Mouse (Mus musculus) 416B (cell line): ENCODE measurements at regions not wholly inside any gene's neighbourhood (a gene's known extent, or its start where the extent isn't known, plus 50 kb on each side); places are given as distances from the start of the nearest gene placed in this dataset.
"Not testable (repeated sequence)": the region's sequence is repeated elsewhere in the genome, so short reads cannot be mapped to it uniquely, and the experiment has no call there.

Experiments used
- DNase-seq: peaks from one replicate; pipeline ENCODE4 v3.0.0; 2011; ENCODE audit warnings: low read depth

DNA sequence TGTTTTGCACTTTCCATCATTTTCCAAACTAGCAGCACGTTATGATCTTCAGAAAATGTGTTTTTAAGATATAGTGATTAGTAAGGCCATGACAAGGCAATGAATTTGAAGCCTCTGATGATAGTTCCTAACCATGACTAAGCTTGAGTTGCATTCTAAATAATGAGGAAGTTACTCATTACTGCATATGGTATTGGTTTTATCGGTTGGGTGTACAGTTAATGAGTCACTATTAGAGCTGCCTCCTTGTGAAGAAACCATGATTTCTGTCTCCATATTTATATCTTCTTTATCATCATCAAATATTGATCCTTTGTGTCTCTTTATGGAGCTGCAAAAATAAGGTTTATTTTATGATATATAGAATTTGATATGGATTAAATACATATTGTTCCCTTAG is 4763.5 kb upstream of the Gm7489 start:
- peak; percentile 68 for DNase-seq

DNA sequence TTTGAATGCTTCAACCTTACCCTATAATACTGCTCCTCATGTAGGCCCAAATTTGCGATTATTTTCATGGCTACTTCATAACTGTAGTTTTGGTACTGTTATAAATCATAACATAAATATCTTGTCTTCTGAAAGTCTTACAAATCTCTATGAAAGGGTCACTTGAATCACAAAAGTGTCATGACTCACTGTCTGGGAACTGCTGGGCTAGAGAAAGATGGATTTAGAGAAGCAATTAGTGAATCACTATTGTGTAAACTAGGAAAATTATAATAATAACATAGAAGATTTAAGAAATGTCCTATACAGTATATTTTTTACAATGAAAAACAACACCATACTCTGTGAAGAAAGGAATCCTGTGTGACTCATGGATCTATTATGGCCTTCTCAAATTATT is 4738.3 kb upstream of the Gm7489 start:
- DNase-seq = no peak

DNA sequence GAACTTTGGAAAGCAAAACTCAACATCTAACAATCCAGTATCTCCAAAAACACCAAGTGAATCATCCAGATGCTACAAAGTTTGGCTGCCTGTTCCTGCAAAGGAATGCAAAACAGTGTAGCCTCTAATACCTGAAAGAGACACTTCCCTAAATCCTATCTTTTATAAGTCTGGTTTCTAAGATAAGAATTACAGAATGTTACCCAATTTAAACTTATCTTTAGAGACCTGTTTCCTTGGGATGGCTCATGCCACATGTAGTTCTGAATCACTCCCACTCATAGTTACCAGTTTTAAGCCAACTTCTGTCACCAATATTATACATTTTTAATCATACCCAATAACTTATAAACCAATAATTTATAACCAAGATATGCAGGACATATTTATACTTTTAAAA is 4732.7 kb upstream of the Gm7489 start:
- DNase-seq = peak; percentile 3

DNA sequence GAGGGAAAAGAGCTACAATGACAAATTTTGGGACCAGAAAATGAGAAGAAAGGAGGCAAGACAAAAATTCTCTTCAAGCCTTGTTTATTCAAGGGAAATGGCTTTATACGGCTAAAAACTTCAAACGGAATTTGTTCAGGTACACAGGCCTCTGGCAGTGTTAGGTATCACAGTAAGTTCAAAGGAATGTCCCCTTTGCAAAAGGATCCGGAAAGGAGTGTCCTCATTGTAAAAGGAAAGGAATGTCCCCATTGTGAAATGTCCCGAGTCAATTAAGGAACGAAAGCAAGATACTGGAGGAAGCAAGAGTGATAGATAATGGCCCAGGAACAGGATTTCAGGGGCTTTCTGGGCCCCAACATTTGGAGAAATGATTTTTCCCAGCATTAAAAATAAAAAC is 4730.7 kb upstream of the Gm7489 start:
- DNase-seq = no peak

DNA sequence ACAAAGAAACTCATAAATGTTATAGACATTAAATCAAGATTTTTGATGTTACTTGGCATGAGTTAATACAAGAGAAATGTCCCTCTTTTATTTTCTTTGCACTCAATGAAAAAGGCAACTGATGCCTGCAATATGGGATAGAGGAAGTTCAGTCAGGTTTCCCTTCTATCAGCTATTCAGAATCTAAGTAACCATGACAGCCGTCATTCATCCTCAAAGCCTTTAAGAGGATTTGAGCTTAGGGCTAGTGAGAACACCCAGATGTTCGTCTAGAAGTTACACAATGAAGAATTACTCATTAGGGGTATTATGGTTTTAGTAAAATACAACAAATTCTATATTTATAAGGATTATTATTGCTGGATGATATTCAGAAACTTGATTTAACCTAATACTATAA is 4693.2 kb upstream of the Gm7489 start:
- no peak for DNase-seq

DNA sequence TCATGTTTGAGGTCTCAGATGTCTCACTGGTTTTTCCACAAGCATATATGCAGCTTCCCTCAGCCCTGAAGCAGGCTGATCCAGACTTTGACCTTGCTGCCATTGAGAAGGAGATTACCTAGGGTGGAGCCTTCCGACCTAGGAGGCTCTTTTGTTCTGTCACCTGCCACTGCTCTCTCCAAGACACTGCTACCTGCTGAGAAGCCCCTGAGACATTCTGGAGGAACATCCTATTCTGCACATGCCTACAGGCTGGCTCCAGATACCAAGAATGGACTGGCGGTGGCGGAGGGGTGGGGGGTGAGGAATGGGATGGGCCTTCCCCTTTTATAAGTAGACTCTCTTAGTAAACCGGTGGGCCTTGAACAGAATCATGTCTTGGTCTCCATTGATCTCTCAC is 4692.1 kb upstream of the Gm7489 start:
- not testable (repeated sequence) for DNase-seq

DNA sequence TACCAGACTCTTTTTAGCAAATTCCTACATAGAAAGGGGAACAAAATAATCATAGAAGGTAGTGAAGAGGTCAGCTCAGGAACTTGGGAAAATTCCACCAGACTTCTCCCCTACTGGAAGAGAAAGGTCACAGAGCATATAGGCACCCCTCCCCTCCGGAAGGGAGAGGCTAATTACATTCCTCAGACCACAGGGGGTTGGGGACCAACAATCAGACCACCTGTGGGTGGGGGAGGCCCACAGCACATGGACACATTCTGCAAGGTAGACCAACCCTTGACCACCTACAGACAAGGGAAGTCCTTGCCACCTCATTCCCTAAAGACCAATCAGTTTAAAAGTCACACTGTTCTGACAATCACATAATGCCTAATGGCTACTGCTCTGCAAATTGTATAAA is 4655.6 kb upstream of the Gm7489 start:
- no peak for DNase-seq

DNA sequence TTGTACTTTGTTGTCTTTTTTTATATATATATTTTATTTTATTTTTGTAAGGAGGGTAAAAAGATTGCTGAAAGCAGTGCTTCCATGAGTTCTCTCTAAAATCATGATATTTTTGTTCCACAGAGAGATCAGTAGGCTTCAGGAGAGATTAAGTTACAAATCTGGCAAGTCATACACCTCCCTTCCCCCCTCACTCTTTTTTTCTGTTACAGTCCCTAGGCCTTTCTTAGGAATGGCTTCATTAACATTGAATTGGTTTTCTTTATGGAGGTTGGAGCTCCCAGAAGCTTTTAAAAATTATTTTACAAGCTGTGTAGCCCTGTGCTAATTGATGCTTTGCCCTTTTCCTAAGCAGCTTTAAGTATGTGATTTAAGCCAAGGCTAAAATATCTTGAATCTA is 4653.9 kb upstream of the Gm7489 start:
- no peak for DNase-seq

DNA sequence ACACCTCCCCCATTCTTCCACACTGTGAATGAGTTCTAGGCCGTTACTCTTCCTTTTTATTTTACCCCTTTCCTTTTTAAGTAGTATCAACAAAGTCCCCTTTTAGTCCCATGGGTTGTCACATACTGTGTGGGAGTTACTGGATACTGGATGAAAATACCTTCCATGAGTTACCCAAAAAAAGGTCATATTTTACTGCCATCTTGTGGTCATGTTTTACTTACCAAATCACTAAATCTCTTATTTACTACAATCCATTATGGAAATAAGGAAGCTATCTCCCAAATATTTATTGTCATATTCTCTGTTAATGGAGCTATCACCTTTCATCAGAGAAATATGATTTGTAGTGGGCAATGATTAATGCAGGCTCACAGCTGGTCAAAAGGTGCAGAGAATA is 4614.5 kb upstream of the Gm7489 start:
- peak; percentile 21 for DNase-seq
